Mouse (Mus musculus): ENCODE results near the gene Dntt. TPM values are rescaled to one million over a fixed set of nuclear protein-coding genes. Genes with fewer than 3 reads are reported as not detected.

Dntt gene
- polyA plus RNA-seq, 1 experiment: not detected

- H3K4me3 ChIP-seq (ENCODE audit: low read depth, low read length): no peak overlapping the region
- no peak overlapping the region for H3K27ac ChIP-seq (ENCODE audit: insufficient read depth, low read length)
- H3K9ac ChIP-seq (ENCODE audit: low read depth, poor library complexity, severe bottlenecking): no peak overlapping the region
- no peaks in the 10 kb centered on the region for H3K36me3 ChIP-seq (ENCODE audit: control insufficient read depth, insufficient read depth, low read length, poor library complexity, severe bottlenecking)
- TF ChIP-seq CTCF (IDR thresholded peaks at IDR 0.05; ENCODE audit: low read depth, low read length) (no peak), EP300 (IDR thresholded peaks at IDR 0.05; ENCODE audit: insufficient read depth, low read depth, low read length) (no peak), POLR2A (IDR thresholded peaks at IDR 0.05; ENCODE audit: insufficient read depth, low read length) (no peak)
- H3K4me1 ChIP-seq (ENCODE audit: control insufficient read depth, insufficient read depth, low read length): peaks cover 14% of the 10 kb centered on the region
- H3K27me3 ChIP-seq (ENCODE audit: control insufficient read depth, insufficient read depth, low read length, poor library complexity, severe bottlenecking): no peaks in the 10 kb centered on the region
- H3K9me3 ChIP-seq (replicated peaks; ENCODE audit: control insufficient read depth, insufficient read depth, low read length, poor library complexity, severe bottlenecking): no peaks in the 10 kb centered on the region
Measured at GRCm38 (mm10) chr19:40991626-40992025, 37.4 kb upstream of the Dntt start.

GRCm38 (mm10) chr19:40992096-40992495 is 37.0 kb upstream of the Dntt start:
- H3K27me3 ChIP-seq (ENCODE audit: control insufficient read depth, insufficient read depth, low read length, poor library complexity, severe bottlenecking): no peaks in the 10 kb centered on the region
- no peak overlapping the region for H3K27ac ChIP-seq (ENCODE audit: insufficient read depth, low read length)
- H3K4me1 ChIP-seq (ENCODE audit: control insufficient read depth, insufficient read depth, low read length): peaks cover 14% of the 10 kb centered on the region
- H3K9me3 ChIP-seq (replicated peaks; ENCODE audit: control insufficient read depth, insufficient read depth, low read length, poor library complexity, severe bottlenecking): no peaks in the 10 kb centered on the region
- H3K9ac ChIP-seq (ENCODE audit: low read depth, poor library complexity, severe bottlenecking): no peak overlapping the region
- no peak overlapping the region for H3K4me3 ChIP-seq (ENCODE audit: low read depth, low read length)
- H3K36me3 ChIP-seq (ENCODE audit: control insufficient read depth, insufficient read depth, low read length, poor library complexity, severe bottlenecking): no peaks in the 10 kb centered on the region
- TF ChIP-seq CTCF (IDR thresholded peaks at IDR 0.05; ENCODE audit: low read depth, low read length) (no peak), POLR2A (IDR thresholded peaks at IDR 0.05; ENCODE audit: insufficient read depth, low read length) (no peak), EP300 (IDR thresholded peaks at IDR 0.05; ENCODE audit: insufficient read depth, low read depth, low read length) (no peak)

- TF ChIP-seq EP300 (IDR thresholded peaks at IDR 0.05; ENCODE audit: insufficient read depth, low read depth, low read length) (no peak), POLR2A (IDR thresholded peaks at IDR 0.05; ENCODE audit: insufficient read depth, low read length) (no peak), CTCF (IDR thresholded peaks at IDR 0.05; ENCODE audit: low read depth, low read length) (no peak)
- H3K27me3 ChIP-seq (ENCODE audit: control insufficient read depth, insufficient read depth, low read length, poor library complexity, severe bottlenecking): no peaks in the 10 kb centered on the region
- H3K36me3 ChIP-seq (ENCODE audit: control insufficient read depth, insufficient read depth, low read length, poor library complexity, severe bottlenecking): no peaks in the 10 kb centered on the region
- H3K9me3 ChIP-seq (replicated peaks; ENCODE audit: control insufficient read depth, insufficient read depth, low read length, poor library complexity, severe bottlenecking): no peaks in the 10 kb centered on the region
- H3K4me3 ChIP-seq (ENCODE audit: low read depth, low read length): no peak overlapping the region
- no peak overlapping the region for H3K9ac ChIP-seq (ENCODE audit: low read depth, poor library complexity, severe bottlenecking)
- H3K4me1 ChIP-seq (ENCODE audit: control insufficient read depth, insufficient read depth, low read length): peaks cover 14% of the 10 kb centered on the region
- no peak overlapping the region for H3K27ac ChIP-seq (ENCODE audit: insufficient read depth, low read length)
Measured at GRCm38 (mm10) chr19:40992517-40993044, 36.5 kb upstream of the Dntt start.

GRCm38 (mm10) chr19:40993356-40993755 is 35.7 kb upstream of the Dntt start:
- Histone ChIP-seq H3K36me3 (ENCODE audit: control insufficient read depth, insufficient read depth, low read length, poor library complexity, severe bottlenecking) (no peaks in the 10 kb centered on the region), H3K27ac (ENCODE audit: insufficient read depth, low read length) (no peak overlapping the region), H3K9ac (ENCODE audit: low read depth, poor library complexity, severe bottlenecking) (no peak overlapping the region), H3K9me3 (replicated peaks; ENCODE audit: control insufficient read depth, insufficient read depth, low read length, poor library complexity, severe bottlenecking) (no peaks in the 10 kb centered on the region), H3K4me1 (ENCODE audit: control insufficient read depth, insufficient read depth, low read length) (peaks cover 14% of the 10 kb centered on the region), H3K4me3 (ENCODE audit: low read depth, low read length) (no peak overlapping the region), H3K27me3 (ENCODE audit: control insufficient read depth, insufficient read depth, low read length, poor library complexity, severe bottlenecking) (no peaks in the 10 kb centered on the region)
- no peak for TF ChIP-seq CTCF (IDR thresholded peaks at IDR 0.05; ENCODE audit: low read depth, low read length)
- TF ChIP-seq POLR2A (IDR thresholded peaks at IDR 0.05; ENCODE audit: insufficient read depth, low read length): no peak
- no peak for TF ChIP-seq EP300 (IDR thresholded peaks at IDR 0.05; ENCODE audit: insufficient read depth, low read depth, low read length)

- TF ChIP-seq CTCF (IDR thresholded peaks at IDR 0.05; ENCODE audit: low read depth, low read length): no peak
- TF ChIP-seq EP300 (IDR thresholded peaks at IDR 0.05; ENCODE audit: insufficient read depth, low read depth, low read length): no peak
- TF ChIP-seq POLR2A (IDR thresholded peaks at IDR 0.05; ENCODE audit: insufficient read depth, low read length): no peak
- Histone ChIP-seq H3K4me1 (ENCODE audit: control insufficient read depth, insufficient read depth, low read length) (peaks cover 14% of the 10 kb centered on the region), H3K9ac (ENCODE audit: low read depth, poor library complexity, severe bottlenecking) (no peak within 1 kb of the TSS), H3K27me3 (ENCODE audit: control insufficient read depth, insufficient read depth, low read length, poor library complexity, severe bottlenecking) (no peaks in the 10 kb centered on the region), H3K4me3 (ENCODE audit: low read depth, low read length) (no peak within 1 kb of the TSS), H3K27ac (ENCODE audit: insufficient read depth, low read length) (no peak within 1 kb of the TSS), H3K36me3 (ENCODE audit: control insufficient read depth, insufficient read depth, low read length, poor library complexity, severe bottlenecking) (no peaks in the 10 kb centered on the region), H3K9me3 (replicated peaks; ENCODE audit: control insufficient read depth, insufficient read depth, low read length, poor library complexity, severe bottlenecking) (no peaks in the 10 kb centered on the region)
Measured at GRCm38 (mm10) chr19:40994057-40994585, 35.0 kb upstream of the Dntt start, which contains the start of gene Blnk. Gene Blnk (minus strand): TSS chr19:40994535.

- Histone ChIP-seq H3K4me3 (ENCODE audit: low read depth, low read length) (no peak overlapping the region), H3K27me3 (ENCODE audit: control insufficient read depth, insufficient read depth, low read length, poor library complexity, severe bottlenecking) (no peaks in the 10 kb centered on the region), H3K36me3 (ENCODE audit: control insufficient read depth, insufficient read depth, low read length, poor library complexity, severe bottlenecking) (no peaks in the 10 kb centered on the region), H3K4me1 (ENCODE audit: control insufficient read depth, insufficient read depth, low read length) (peaks cover 14% of the 10 kb centered on the region), H3K9ac (ENCODE audit: low read depth, poor library complexity, severe bottlenecking) (no peak overlapping the region), H3K9me3 (replicated peaks; ENCODE audit: control insufficient read depth, insufficient read depth, low read length, poor library complexity, severe bottlenecking) (no peaks in the 10 kb centered on the region), H3K27ac (ENCODE audit: insufficient read depth, low read length) (no peak overlapping the region)
- TF ChIP-seq POLR2A (IDR thresholded peaks at IDR 0.05; ENCODE audit: insufficient read depth, low read length): no peak
Measured at GRCm38 (mm10) chr19:40994911-40995310, 34.2 kb upstream of the Dntt start.

Measured in ES-Bruce4 (cell line).